Mouse (Mus musculus) lung, adult 2 months (tissue): ENCODE measurements around the gene Magi2.

Experiments
- CTCF ChIP-seq: fragments of 200-500 bp; IDR thresholded peaks from 2 replicates; pipeline ENCODE4 v1.5.1; 2011; ENCODE audit warnings: mild to moderate bottlenecking, low read length, control low read depth; ENCODE audit not compliant: insufficient read depth
- POLR2A ChIP-seq: fragments of 200-500 bp; IDR thresholded peaks from 2 replicates; pipeline ENCODE4 v1.6.1; 2011; ENCODE audit warnings: low read depth, mild to moderate bottlenecking, control low read depth, low read length, borderline replicate concordance; ENCODE audit errors: extremely low read depth

- no peak for TF ChIP-seq CTCF
- TF ChIP-seq POLR2A = no peak
Observed at GRCm38 (mm10) chr5:20634822-20635221, 1408.0 kb downstream of the Magi2 start.
